Mouse (Mus musculus) MEL (cell line): ENCODE results near the gene Cdc14b. TPM values are rescaled to one million over a fixed set of nuclear protein-coding genes. Genes with fewer than 3 reads are reported as not detected.

Experiments used
- DNase-seq: peaks from one replicate; pipeline ENCODE4 v3.0.0; 2011; ENCODE audit warnings: low read depth, low spot score
- H3K27ac ChIP-seq: 2 replicates; pipeline ENCODE4 v1.5.1; 2012; ENCODE audit warnings: low read depth, mild to moderate bottlenecking, control low read depth, low read length, moderate library complexity; ENCODE audit not compliant: control insufficient read depth
- H3K27me3 ChIP-seq, 2 experiments: fragments of 150-350 bp in 1 of 2; sonication (generic) in 1 of 2; 2 replicates each; pipeline ENCODE4 v1.6.1; 2012; ENCODE audit warnings: low read length in 2 of 2, mild to moderate bottlenecking in 2 of 2, improper control_type of control experiment in 1 of 2, moderate library complexity in 1 of 2; ENCODE audit not compliant: insufficient read depth in 2 of 2, control insufficient read depth in 1 of 2
- H3K36me3 ChIP-seq, 2 experiments: 2 replicates each; pipeline ENCODE4 v1.6.1; 2012 to 2014; ENCODE audit warnings: low read length in 2 of 2, improper control_type of control experiment in 1 of 2, inconsistent platforms in 1 of 2, mild to moderate bottlenecking in 1 of 2; ENCODE audit not compliant: insufficient read depth in 2 of 2, control insufficient read depth in 1 of 2
- H3K4me1 ChIP-seq, 2 experiments: fragments of 150-350 bp in 1 of 2; sonication (generic) in 1 of 2; 2 replicates each; pipeline ENCODE4 v1.6.1; 2012; ENCODE audit warnings: low read length in 2 of 2, improper control_type of control experiment in 1 of 2, mild to moderate bottlenecking in 1 of 2; ENCODE audit not compliant: insufficient read depth in 2 of 2, control insufficient read depth in 1 of 2
- H3K4me3 ChIP-seq, 2 experiments: fragments of 150-350 bp in 1 of 2; sonication (generic) in 1 of 2; 2 replicates each; pipeline ENCODE4 v1.5.1; 2012; ENCODE audit warnings: low read depth in 2 of 2, low read length in 2 of 2, mild to moderate bottlenecking in 2 of 2, moderate library complexity in 2 of 2, control low read depth in 1 of 2, improper control_type of control experiment in 1 of 2; ENCODE audit not compliant: control insufficient read depth in 1 of 2, insufficient read depth in 1 of 2
- H3K79me2 ChIP-seq: 2 replicates; pipeline ENCODE4 v1.6.1; 2012; ENCODE audit warnings: mild to moderate bottlenecking, low read length, moderate library complexity; ENCODE audit not compliant: control insufficient read depth, poor library complexity, insufficient read depth
- H3K9ac ChIP-seq: 2 replicates; pipeline ENCODE4 v1.6.1; 2012; ENCODE audit warnings: low read depth, mild to moderate bottlenecking, control low read depth, low read length, moderate library complexity; ENCODE audit not compliant: control insufficient read depth, poor library complexity, severe bottlenecking
- H3K9me3 ChIP-seq: fragments of 150-350 bp; sonication (generic); replicated peaks from 2 replicates; pipeline ENCODE4 v1.6.1; 2012; ENCODE audit warnings: mild to moderate bottlenecking, low read length, improper control_type of control experiment, moderate library complexity; ENCODE audit not compliant: insufficient read depth
- E2F4 ChIP-seq: IDR thresholded peaks from 2 replicates; pipeline ENCODE4 v1.6.1; 2011; ENCODE audit warnings: low read depth, low read length, improper control_type of control experiment, borderline replicate concordance
- ELF1 ChIP-seq: IDR thresholded peaks from 2 replicates; pipeline ENCODE4 v1.6.1; 2014; ENCODE audit warnings: low read depth, mild to moderate bottlenecking, inconsistent platforms, low read length, improper control_type of control experiment, moderate library complexity
- EP300 ChIP-seq, 2 experiments: IDR thresholded peaks; 2 replicates each; pipeline ENCODE4 v1.6.1; 2011; ENCODE audit warnings: improper control_type of control experiment in 2 of 2, low read length in 2 of 2, low read depth in 1 of 2, mild to moderate bottlenecking in 1 of 2
- GABPA ChIP-seq: IDR thresholded peaks from 2 replicates; pipeline ENCODE4 v1.6.1; 2012; ENCODE audit warnings: low read depth, mild to moderate bottlenecking, inconsistent platforms, low read length, improper control_type of control experiment, moderate library complexity
- GATA1 ChIP-seq: IDR thresholded peaks from 2 replicates; pipeline ENCODE4 v1.6.1; 2011; ENCODE audit warnings: low read depth, low read length, improper control_type of control experiment
- KAT2A ChIP-seq: conservative IDR thresholded peaks from 2 replicates; pipeline ENCODE4 v1.6.1; 2012; ENCODE audit warnings: low read depth, low read length, improper control_type of control experiment, inconsistent platforms
- MAFK ChIP-seq: IDR thresholded peaks from 2 replicates; pipeline ENCODE4 v1.6.1; 2011; ENCODE audit warnings: low read depth, mild to moderate bottlenecking, low read length, improper control_type of control experiment, borderline replicate concordance
- MAX ChIP-seq: IDR thresholded peaks from 2 replicates; pipeline ENCODE4 v1.6.1; 2011; ENCODE audit warnings: low read length, improper control_type of control experiment
- MXI1 ChIP-seq: IDR thresholded peaks from 2 replicates; pipeline ENCODE4 v1.6.1; 2011; ENCODE audit warnings: mild to moderate bottlenecking, low read depth, low read length, improper control_type of control experiment
- NRF1 ChIP-seq: IDR thresholded peaks from 2 replicates; pipeline ENCODE4 v1.6.1; 2014; ENCODE audit warnings: low read depth, mild to moderate bottlenecking, inconsistent platforms, low read length, improper control_type of control experiment, moderate library complexity; ENCODE audit not compliant: poor library complexity, insufficient read depth, severe bottlenecking
- POLR2A ChIP-seq, 2 experiments: IDR thresholded peaks; 2 replicates each; pipeline ENCODE4 v1.6.1; 2011 to 2012; ENCODE audit warnings: low read length in 2 of 2, mild to moderate bottlenecking in 2 of 2, control low read depth in 1 of 2, improper control_type of control experiment in 1 of 2, low read depth in 1 of 2, moderate library complexity in 1 of 2; ENCODE audit not compliant: control insufficient read depth in 1 of 2, insufficient read depth in 1 of 2, poor library complexity in 1 of 2
- POLR2AphosphoS2 ChIP-seq: IDR thresholded peaks from 2 replicates; pipeline ENCODE4 v1.6.1; 2011; ENCODE audit warnings: low read length, improper control_type of control experiment
- RAD21 ChIP-seq: IDR thresholded peaks from 2 replicates; pipeline ENCODE4 v1.6.1; 2011; ENCODE audit warnings: mild to moderate bottlenecking, low read depth, low read length, improper control_type of control experiment
- SIN3A ChIP-seq: IDR thresholded peaks from 2 replicates; pipeline ENCODE4 v1.6.1; 2012; ENCODE audit warnings: low read length, improper control_type of control experiment, inconsistent platforms
- TBP ChIP-seq: IDR thresholded peaks from 2 replicates; pipeline ENCODE4 v1.8.0; 2011; ENCODE audit warnings: low read depth, low read length, improper control_type of control experiment
- TCF12 ChIP-seq: IDR thresholded peaks from 2 replicates; pipeline ENCODE4 v1.6.1; 2014; ENCODE audit warnings: low read depth, mild to moderate bottlenecking, inconsistent platforms, low read length, improper control_type of control experiment, moderate library complexity
- UBTF ChIP-seq: IDR thresholded peaks from 2 replicates; pipeline ENCODE4 v1.6.1; 2012; ENCODE audit warnings: low read depth, mild to moderate bottlenecking, inconsistent platforms, low read length, improper control_type of control experiment, moderate library complexity, borderline replicate concordance; ENCODE audit not compliant: insufficient read depth
- USF1 ChIP-seq: IDR thresholded peaks from 2 replicates; pipeline ENCODE4 v1.6.1; 2014; ENCODE audit warnings: low read depth, mild to moderate bottlenecking, inconsistent platforms, low read length, improper control_type of control experiment, moderate library complexity
- USF2 ChIP-seq, 2 experiments: IDR thresholded peaks; 2 replicates each; pipeline ENCODE4 v1.6.1; 2011 to 2012; ENCODE audit warnings: improper control_type of control experiment in 2 of 2, low read length in 2 of 2, borderline replicate concordance in 1 of 2, inconsistent platforms in 1 of 2, low read depth in 1 of 2, mild to moderate bottlenecking in 1 of 2; ENCODE audit not compliant: insufficient read depth in 1 of 2
- ZMIZ1 ChIP-seq: IDR thresholded peaks from 2 replicates; pipeline ENCODE4 v1.6.1; 2012; ENCODE audit warnings: low read depth, mild to moderate bottlenecking, inconsistent platforms, low read length, improper control_type of control experiment, moderate library complexity
- ZNF384 ChIP-seq: IDR thresholded peaks from 2 replicates; pipeline ENCODE4 v1.6.1; 2012; ENCODE audit warnings: low read depth, mild to moderate bottlenecking, inconsistent platforms, low read length, improper control_type of control experiment
- polyA plus RNA-seq, 2 experiments: library from polyadenylated mRNA; stranded (reverse) in 1 of 2; unstranded in 1 of 2; fragments of >175 nt in 1 of 2; fragments of >200 nt in 1 of 2; gene quantifications; 2 replicates each; pipeline versions ENCODE4 v1.2.1 to v1.2.4; 2012; ENCODE audit warnings: low replicate concordance in 2 of 2, low read depth in 1 of 2; ENCODE audit not compliant: insufficient read length in 2 of 2, insufficient read depth in 1 of 2, missing spikeins in 1 of 2
- total RNA-seq: library from RNA; depleted of rRNA; stranded (reverse); fragments of 300-350 nt; gene quantifications from 2 replicates; pipeline ENCODE4 v1.2.3, GENCODE M21; 2012

Gene Cdc14b
- total and polyA plus RNA-seq, 3 experiments: 18.7 to 28.3 TPM; not detected in 1

DNA sequence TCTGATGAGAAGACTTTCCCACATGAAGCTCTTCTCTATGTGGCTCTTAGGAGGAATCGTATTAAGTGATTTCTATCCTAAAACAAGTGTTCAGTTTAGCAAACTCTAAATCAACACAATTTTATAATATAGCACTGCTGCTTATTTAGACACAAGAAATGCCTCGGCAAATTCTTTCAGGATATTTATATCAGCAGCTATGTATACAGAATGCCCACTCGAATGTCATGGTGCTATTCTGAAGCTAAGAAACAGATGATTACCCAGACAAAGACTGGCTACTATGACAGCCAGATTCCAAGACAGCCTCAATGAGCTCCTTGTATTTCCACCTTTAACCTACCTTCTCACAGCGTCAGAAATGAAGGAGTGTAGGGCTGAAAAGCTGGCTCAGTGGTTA is 42.0 kb downstream of the Cdc14b start:
- no peak for DNase-seq
- Histone ChIP-seq H3K27me3 (no peaks in the 10 kb centered on the region), H3K27ac (no peak overlapping the region), H3K36me3 (peaks cover 0 to 18% of the 10 kb centered on the region in 2 experiments), H3K9me3 (no peaks in the 10 kb centered on the region), H3K4me3 (no peak overlapping the region), H3K4me1 (peaks cover 3 to 10% of the 10 kb centered on the region in 2 experiments; a peak in 3 of 4 replicates), H3K9ac (no peak overlapping the region), H3K79me2 (no peaks in the 10 kb centered on the region)
- TF ChIP-seq POLR2A (IDR thresholded peaks at IDR 0.05; ENCODE audit: control insufficient read depth in 1 of 2, insufficient read depth in 1 of 2, low read depth in 1 of 2, low read length in 2 of 2, poor library complexity in 1 of 2) (no peak), RAD21 (no peak), POLR2AphosphoS2 (no peak), ZNF384 (no peak), USF2 (IDR thresholded peaks at IDR 0.05; ENCODE audit: borderline replicate concordance in 1 of 2, insufficient read depth in 1 of 2, low read depth in 1 of 2, low read length in 2 of 2) (no peak), ELF1 (no peak), TBP (no peak), USF1 (no peak), GABPA (no peak), E2F4 (no peak), MAFK (no peak), ZMIZ1 (no peak), KAT2A (no peak), MAX (no peak), UBTF (no peak), TCF12 (no peak), MXI1 (no peak), EP300 (IDR thresholded peaks at IDR 0.05; ENCODE audit: low read depth in 1 of 2, low read length in 2 of 2) (no peak), SIN3A (no peak), GATA1 (no peak)

DNA sequence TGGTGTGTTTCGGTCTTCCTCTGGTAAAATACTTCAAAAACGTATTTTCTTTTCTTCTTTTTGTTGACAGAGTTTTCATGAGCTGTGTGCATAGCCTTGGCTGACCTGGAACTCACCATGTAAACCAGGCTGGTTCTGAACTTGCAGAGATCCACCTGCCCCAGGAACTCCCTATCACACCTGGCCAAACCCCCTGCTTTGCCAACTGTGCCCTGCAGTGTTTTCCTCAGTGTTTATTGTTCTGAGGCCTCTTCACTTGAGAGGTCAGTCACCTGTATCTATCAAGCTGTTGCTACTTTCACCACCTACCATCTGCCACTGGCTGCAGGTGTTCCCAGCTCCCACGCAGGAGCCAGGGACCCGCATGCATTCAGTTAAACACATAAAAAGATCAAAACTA is 48.4 kb downstream of the Cdc14b start:
- no peaks in the 10 kb centered on the region for H3K9me3 ChIP-seq

More for the DNA sequence above, 48.4 kb downstream of the Cdc14b start:
- Histone ChIP-seq H3K27ac (no peak overlapping the region), H3K27me3 (no peaks in the 10 kb centered on the region), H3K36me3 (no peaks in the 10 kb centered on the region; a peak in 1 of 4 replicates), H3K4me1 (no peaks in the 10 kb centered on the region), H3K79me2 (no peaks in the 10 kb centered on the region), H3K9ac (no peak overlapping the region), H3K4me3 (no peak overlapping the region)
- TF ChIP-seq NRF1: no peak
- DNase-seq: no peak
